Mouse (Mus musculus): ENCODE data around the gene Olfr812. TPM values are rescaled to one million over a fixed set of nuclear protein-coding genes. Genes with fewer than 3 reads are reported as not detected.
"Not testable (repeated sequence)": the region's sequence is repeated elsewhere in the genome, so short reads cannot be mapped to it uniquely, and the experiment has no call there.

The Olfr812 gene
- not detected in 2 replicates for polyA plus RNA-seq (2015; fragmentation: Nextera tagmentation; extraction: Ambion mirVana)

GRCm38 (mm10) chr10:129845994-129846393, at the start of gene Olfr812:
TSS of gene Olfr812 (minus strand) at chr10:129846094.
- Histone ChIP-seq H3K9me3 (replicated peaks) (0 out of 2 replicates have a peak, but pooled peaks cover 3% of the 10 kb centered on the region), H3K4me2 (no peak within 1 kb of the TSS), H3K9ac (no peak within 1 kb of the TSS), H3K4me3 (replicated peaks) (no peak within 1 kb of the TSS), H3K36me3 (replicated peaks) (no peaks in the 10 kb centered on the region), H3K4me1 (replicated peaks) (no peaks in the 10 kb centered on the region), H3K27ac (replicated peaks) (no peak within 1 kb of the TSS), H3K27me3 (no peaks in the 10 kb centered on the region)
- no peak for ATAC-seq (ENCODE audit: insufficient read depth)
- 39% methylated on average over 1 of the region's 1 CpGs for WGBS (ENCODE audit: insufficient replicate concordance)

- Histone ChIP-seq H3K9ac (no peak overlapping the region), H3K27me3 (no peaks in the 10 kb centered on the region), H3K27ac (replicated peaks) (no peak overlapping the region), H3K4me1 (replicated peaks) (no peaks in the 10 kb centered on the region), H3K36me3 (replicated peaks) (no peaks in the 10 kb centered on the region), H3K9me3 (replicated peaks) (no peaks in the 10 kb centered on the region), H3K4me2 (no peak overlapping the region), H3K4me3 (replicated peaks) (no peak overlapping the region)
- ATAC-seq (ENCODE audit: insufficient read depth), result no peak
- 70% methylated on average over 7 of the region's 7 CpGs for WGBS (ENCODE audit: insufficient replicate concordance)
These were observed 40.0 kb upstream of the Olfr812 start for GRCm38 (mm10) chr10:129885934-129886333.

GRCm38 (mm10) chr10:129885496-129885895, 39.6 kb upstream of the Olfr812 start:
- H3K4me3 ChIP-seq (replicated peaks); H3K27ac ChIP-seq (replicated peaks); H3K9me3 ChIP-seq (replicated peaks); H3K4me1 ChIP-seq (replicated peaks); H3K9ac ChIP-seq; H3K27me3 ChIP-seq; H3K4me2 ChIP-seq; H3K36me3 ChIP-seq (replicated peaks); ATAC-seq (ENCODE audit: insufficient read depth): not testable (repeated sequence)
- WGBS (ENCODE audit: insufficient replicate concordance), result 54% methylated on average over 6 of the region's 6 CpGs

GRCm38 (mm10) chr10:129879751-129880150, 33.9 kb upstream of the Olfr812 start, which contains the start of gene Olfr814:
TSS of gene Olfr814 (minus strand) at chr10:129879851.
- not testable (repeated sequence) for H3K27me3 ChIP-seq; ATAC-seq (ENCODE audit: insufficient read depth); H3K9me3 ChIP-seq (replicated peaks); H3K4me2 ChIP-seq; H3K4me1 ChIP-seq (replicated peaks); H3K4me3 ChIP-seq (replicated peaks); H3K9ac ChIP-seq; H3K36me3 ChIP-seq (replicated peaks); H3K27ac ChIP-seq (replicated peaks)
- WGBS (ENCODE audit: insufficient replicate concordance), result 38% methylated on average over 1 of the region's 1 CpGs

- no peak for ATAC-seq (ENCODE audit: insufficient read depth)
- Histone ChIP-seq H3K4me1 (replicated peaks) (no peaks in the 10 kb centered on the region), H3K9ac (no peak within 1 kb of the TSS), H3K4me2 (no peak within 1 kb of the TSS), H3K27ac (replicated peaks) (no peak within 1 kb of the TSS), H3K27me3 (no peaks in the 10 kb centered on the region), H3K4me3 (replicated peaks) (no peak within 1 kb of the TSS), H3K36me3 (replicated peaks) (no peaks in the 10 kb centered on the region), H3K9me3 (replicated peaks) (no peaks in the 10 kb centered on the region)
These were observed 9.2 kb upstream of the Olfr812 start, which contains the start of gene Olfr813 for GRCm38 (mm10) chr10:129855067-129855466. TSS of gene Olfr813 (plus strand) at chr10:129855367.

GRCm38 (mm10) chr10:129847343-129847742, 1.4 kb upstream of the Olfr812 start:
- no peak for ATAC-seq (ENCODE audit: insufficient read depth)
- Histone ChIP-seq H3K27ac (replicated peaks) (no peak overlapping the region), H3K36me3 (replicated peaks) (no peaks in the 10 kb centered on the region), H3K4me1 (replicated peaks) (no peaks in the 10 kb centered on the region), H3K27me3 (no peaks in the 10 kb centered on the region), H3K9me3 (replicated peaks) (0 out of 2 replicates have a peak, but pooled peaks cover 3% of the 10 kb centered on the region), H3K9ac (no peak overlapping the region), H3K4me2 (no peak overlapping the region), H3K4me3 (replicated peaks) (no peak overlapping the region)
- 45% methylated on average over 1 of the region's 1 CpGs for WGBS (ENCODE audit: insufficient replicate concordance)

- 64% methylated on average over 4 of the region's 4 CpGs for WGBS (ENCODE audit: insufficient replicate concordance)
- H3K9me3 ChIP-seq (replicated peaks), result no peaks in the 10 kb centered on the region
- H3K27me3 ChIP-seq, result no peaks in the 10 kb centered on the region
- H3K4me1 ChIP-seq (replicated peaks), result no peaks in the 10 kb centered on the region
- H3K9ac ChIP-seq, result no peak within 1 kb of the TSS
- no peak for ATAC-seq (ENCODE audit: insufficient read depth)
- H3K4me3 ChIP-seq (replicated peaks), result no peak within 1 kb of the TSS
- H3K36me3 ChIP-seq (replicated peaks), result no peaks in the 10 kb centered on the region
- H3K27ac ChIP-seq (replicated peaks), result no peak within 1 kb of the TSS
- no peak within 1 kb of the TSS for H3K4me2 ChIP-seq
These were observed 41.6 kb downstream of the Olfr812 start, which contains the start of gene Olfr811 for GRCm38 (mm10) chr10:129804296-129804695. TSS of gene Olfr811 (minus strand) at chr10:129804396.

- no peak within 1 kb of the TSS for H3K4me3 ChIP-seq (replicated peaks)
- no peak within 1 kb of the TSS for H3K27ac ChIP-seq (replicated peaks)
- no peaks in the 10 kb centered on the region for H3K27me3 ChIP-seq
- no peaks in the 10 kb centered on the region for H3K4me1 ChIP-seq (replicated peaks)
- H3K9me3 ChIP-seq (replicated peaks), result no peaks in the 10 kb centered on the region
- no peak within 1 kb of the TSS for H3K9ac ChIP-seq
- no peak within 1 kb of the TSS for H3K4me2 ChIP-seq
- no peak for ATAC-seq (ENCODE audit: insufficient read depth)
- H3K36me3 ChIP-seq (replicated peaks), result no peaks in the 10 kb centered on the region
These were observed 51.1 kb downstream of the Olfr812 start, which contains the start of gene Olfr810 for GRCm38 (mm10) chr10:129794817-129795216. TSS of gene Olfr810 (minus strand) at chr10:129794917.

Other genes with a start within 250 kb of the Olfr812 start
- gene Olfr796, start 233.5 kb downstream of the Olfr812 start, polyA plus RNA-seq (2015; fragmentation: Nextera tagmentation; extraction: Ambion mirVana), result not detected in 2 replicates
- not detected in 2 replicates for gene Olfr798, start 218.2 kb downstream of the Olfr812 start, polyA plus RNA-seq (2015; fragmentation: Nextera tagmentation; extraction: Ambion mirVana)
- not detected in 2 replicates for gene Olfr799, start 208.6 kb downstream of the Olfr812 start, polyA plus RNA-seq (2015; fragmentation: Nextera tagmentation; extraction: Ambion mirVana)
- not detected in 2 replicates for gene Olfr800, start 188.4 kb downstream of the Olfr812 start, polyA plus RNA-seq (2015; fragmentation: Nextera tagmentation; extraction: Ambion mirVana)
- not detected in 2 replicates for gene Olfr801, start 172.2 kb downstream of the Olfr812 start, polyA plus RNA-seq (2015; fragmentation: Nextera tagmentation; extraction: Ambion mirVana)
- not detected in 2 replicates for gene Olfr802, start 157.9 kb downstream of the Olfr812 start, polyA plus RNA-seq (2015; fragmentation: Nextera tagmentation; extraction: Ambion mirVana)
- gene Olfr803, start 151.8 kb downstream of the Olfr812 start, polyA plus RNA-seq (2015; fragmentation: Nextera tagmentation; extraction: Ambion mirVana), result not detected in 2 replicates
- not detected in 2 replicates for gene Olfr804, start 142.9 kb downstream of the Olfr812 start, polyA plus RNA-seq (2015; fragmentation: Nextera tagmentation; extraction: Ambion mirVana)
- not detected in 2 replicates for gene Olfr805, start 116.7 kb downstream of the Olfr812 start, polyA plus RNA-seq (2015; fragmentation: Nextera tagmentation; extraction: Ambion mirVana)
- not detected in 2 replicates for gene Olfr806, start 104.2 kb downstream of the Olfr812 start, polyA plus RNA-seq (2015; fragmentation: Nextera tagmentation; extraction: Ambion mirVana)
- not detected in 2 replicates for gene Olfr807, start 88.3 kb downstream of the Olfr812 start, polyA plus RNA-seq (2015; fragmentation: Nextera tagmentation; extraction: Ambion mirVana)
- gene Olfr808, start 80.6 kb downstream of the Olfr812 start, polyA plus RNA-seq (2015; fragmentation: Nextera tagmentation; extraction: Ambion mirVana), result not detected in 2 replicates
- not detected in 2 replicates for gene Olfr809, start 71.5 kb downstream of the Olfr812 start, polyA plus RNA-seq (2015; fragmentation: Nextera tagmentation; extraction: Ambion mirVana)
- not detected in 2 replicates for gene Olfr810, start 51.2 kb downstream of the Olfr812 start, polyA plus RNA-seq (2015; fragmentation: Nextera tagmentation; extraction: Ambion mirVana)
- gene Olfr811, start 41.7 kb downstream of the Olfr812 start, polyA plus RNA-seq (2015; fragmentation: Nextera tagmentation; extraction: Ambion mirVana), result not detected in 2 replicates
- gene Olfr813, start 9.3 kb upstream of the Olfr812 start, polyA plus RNA-seq (2015; fragmentation: Nextera tagmentation; extraction: Ambion mirVana), result not detected in 2 replicates
- not detected in 2 replicates for gene Olfr814, start 33.8 kb upstream of the Olfr812 start, polyA plus RNA-seq (2015; fragmentation: Nextera tagmentation; extraction: Ambion mirVana)
- not detected in 2 replicates for gene Olfr815, start 59.8 kb upstream of the Olfr812 start, polyA plus RNA-seq (2015; fragmentation: Nextera tagmentation; extraction: Ambion mirVana)
- not detected in 2 replicates for gene Olfr816, start 69.5 kb upstream of the Olfr812 start, polyA plus RNA-seq (2015; fragmentation: Nextera tagmentation; extraction: Ambion mirVana)
- gene Olfr818, start 103.0 kb upstream of the Olfr812 start, polyA plus RNA-seq (2015; fragmentation: Nextera tagmentation; extraction: Ambion mirVana), result not detected in 2 replicates
- not detected in 2 replicates for gene Olfr819, start 121.2 kb upstream of the Olfr812 start, polyA plus RNA-seq (2015; fragmentation: Nextera tagmentation; extraction: Ambion mirVana)
- not detected in 2 replicates for gene Olfr247, start 130.0 kb upstream of the Olfr812 start, polyA plus RNA-seq (2015; fragmentation: Nextera tagmentation; extraction: Ambion mirVana)
- gene Gm10310, start 139.0 kb upstream of the Olfr812 start, polyA plus RNA-seq (2015; fragmentation: Nextera tagmentation; extraction: Ambion mirVana), result not detected in 2 replicates
- gene Olfr820, start 166.5 kb upstream of the Olfr812 start, polyA plus RNA-seq (2015; fragmentation: Nextera tagmentation; extraction: Ambion mirVana), result not detected in 2 replicates
- gene Olfr821, start 184.3 kb upstream of the Olfr812 start, polyA plus RNA-seq (2015; fragmentation: Nextera tagmentation; extraction: Ambion mirVana), result not detected in 2 replicates
- gene Olfr822, start 225.1 kb upstream of the Olfr812 start, polyA plus RNA-seq (2015; fragmentation: Nextera tagmentation; extraction: Ambion mirVana), result not detected in 2 replicates